Mouse (Mus musculus): Measurements from ENCODE around the gene Pxn.

GRCm38 (mm10) chr5:115529742-115530446 is 23.4 kb downstream of the Pxn start:
- TF ChIP-seq POLR2A (IDR thresholded peaks at IDR 0.05; ENCODE audit: borderline replicate concordance, extremely low read depth, insufficient read depth, insufficient read length, poor library complexity, severe bottlenecking) (no peak), CTCF (IDR thresholded peaks at IDR 0.05; ENCODE audit: borderline replicate concordance, extremely low read depth, insufficient read depth, insufficient read length) (no peak)
